Mouse (Mus musculus): Measurements from ENCODE around the gene Ipo4.

- TF ChIP-seq CTCF (IDR thresholded peaks at IDR 0.05) (no peak), EP300 (IDR thresholded peaks at IDR 0.05) (no peak)
These were observed at the start of gene Ipo4 for GRCm38 (mm10) chr14:55635523-55636007.
